Mouse (Mus musculus): ENCODE results near the gene Rhbdl1.
"Not testable (repeated sequence)": the region's sequence is repeated elsewhere in the genome, so short reads cannot be mapped to it uniquely, and the experiment has no call there.

Gene Rhbdl1

DNA sequence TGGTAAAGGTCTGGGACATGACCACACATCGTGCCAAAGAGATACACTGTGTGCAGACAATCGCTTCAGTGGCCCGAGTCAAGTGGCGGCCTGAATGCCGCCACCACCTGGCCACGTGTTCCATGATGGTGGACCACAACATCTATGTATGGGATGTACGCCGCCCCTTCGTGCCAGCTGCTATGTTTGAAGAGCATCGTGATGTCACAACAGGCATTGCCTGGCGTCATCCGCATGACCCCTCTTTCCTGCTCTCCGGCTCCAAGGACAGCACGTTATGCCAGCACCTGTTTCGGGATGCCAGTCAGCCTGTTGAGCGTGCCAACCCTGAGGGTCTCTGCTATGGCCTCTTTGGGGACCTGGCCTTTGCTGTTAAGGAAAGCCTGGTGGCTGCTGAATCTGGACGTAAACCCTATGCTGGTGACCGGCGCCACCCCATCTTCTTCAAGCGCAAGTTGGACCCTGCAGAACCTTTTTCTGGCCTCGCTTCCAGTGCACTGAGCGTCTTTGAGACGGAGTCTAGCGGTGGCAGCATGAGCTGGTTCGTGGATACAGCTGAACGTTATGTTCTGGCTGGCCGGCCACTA lies 11.0 kb downstream of the Rhbdl1 start:
- DNase-seq (ENCODE audit: low spot score) = no peak

DNA sequence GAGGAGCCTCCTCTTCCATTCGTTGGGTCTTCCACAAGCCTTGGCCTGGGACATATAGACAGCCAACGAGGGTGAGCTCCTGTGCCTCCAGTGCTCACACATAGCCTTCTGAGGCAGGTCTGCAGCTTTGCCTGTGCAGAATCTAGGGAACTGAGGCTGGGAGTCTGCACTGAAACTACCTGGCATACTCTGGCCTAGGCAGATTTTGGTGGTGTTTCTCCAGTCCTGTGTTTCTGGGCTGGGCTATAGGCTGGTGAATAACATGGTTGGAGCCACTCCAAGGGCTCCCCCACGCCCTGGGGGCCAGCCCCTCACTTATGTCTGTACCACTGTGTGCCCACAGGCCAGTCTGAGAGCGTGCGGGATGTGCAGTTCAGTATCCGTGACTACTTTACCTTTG lies 11.8 kb downstream of the Rhbdl1 start:
- no peak for DNase-seq (ENCODE audit: low spot score)

DNA sequence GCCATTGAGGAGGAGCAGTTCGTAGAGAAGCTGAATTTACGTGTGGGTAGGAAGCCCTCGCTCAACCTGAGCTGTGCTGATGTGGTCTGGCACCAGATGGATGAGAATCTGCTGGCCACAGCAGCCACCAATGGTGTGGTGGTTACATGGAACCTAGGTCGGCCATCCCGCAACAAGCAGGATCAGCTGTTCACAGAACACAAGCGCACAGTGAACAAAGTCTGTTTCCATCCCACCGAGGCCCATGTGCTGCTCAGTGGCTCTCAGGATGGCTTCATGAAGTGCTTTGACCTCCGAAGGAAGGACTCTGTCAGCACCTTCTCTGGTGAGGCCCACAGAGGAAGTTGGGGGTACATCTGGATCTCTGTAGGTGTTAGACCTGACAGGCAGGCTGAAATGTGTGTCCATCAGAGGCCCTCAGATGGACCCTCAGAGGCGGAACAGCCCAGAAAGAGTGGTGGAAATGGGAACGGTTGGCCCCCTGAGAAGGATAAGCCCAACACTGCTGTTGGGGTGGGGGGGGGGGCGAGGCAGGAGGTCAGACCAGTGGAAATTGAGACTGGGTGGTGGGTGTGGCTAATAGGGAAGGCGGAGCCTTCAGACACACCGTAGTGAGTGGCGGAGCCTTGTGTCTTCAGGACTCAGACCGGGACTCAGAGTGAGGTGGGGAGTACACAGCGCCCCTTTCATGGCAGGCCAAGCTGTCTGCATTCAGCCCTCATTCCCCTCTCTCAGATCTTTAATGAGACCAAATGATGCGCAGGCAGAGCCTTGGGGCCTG lies 12.5 kb downstream of the Rhbdl1 start:
- DNase-seq (ENCODE audit: low spot score) = no peak

GRCm38 (mm10) chr17:25823452-25823851 lies 13.6 kb downstream of the Rhbdl1 start, which contains the start of gene Wdr24:
Gene Wdr24, plus strand, starts transcription at chr17:25823627.
- DNase-seq (ENCODE audit: low spot score) = peak; percentile 85

DNA sequence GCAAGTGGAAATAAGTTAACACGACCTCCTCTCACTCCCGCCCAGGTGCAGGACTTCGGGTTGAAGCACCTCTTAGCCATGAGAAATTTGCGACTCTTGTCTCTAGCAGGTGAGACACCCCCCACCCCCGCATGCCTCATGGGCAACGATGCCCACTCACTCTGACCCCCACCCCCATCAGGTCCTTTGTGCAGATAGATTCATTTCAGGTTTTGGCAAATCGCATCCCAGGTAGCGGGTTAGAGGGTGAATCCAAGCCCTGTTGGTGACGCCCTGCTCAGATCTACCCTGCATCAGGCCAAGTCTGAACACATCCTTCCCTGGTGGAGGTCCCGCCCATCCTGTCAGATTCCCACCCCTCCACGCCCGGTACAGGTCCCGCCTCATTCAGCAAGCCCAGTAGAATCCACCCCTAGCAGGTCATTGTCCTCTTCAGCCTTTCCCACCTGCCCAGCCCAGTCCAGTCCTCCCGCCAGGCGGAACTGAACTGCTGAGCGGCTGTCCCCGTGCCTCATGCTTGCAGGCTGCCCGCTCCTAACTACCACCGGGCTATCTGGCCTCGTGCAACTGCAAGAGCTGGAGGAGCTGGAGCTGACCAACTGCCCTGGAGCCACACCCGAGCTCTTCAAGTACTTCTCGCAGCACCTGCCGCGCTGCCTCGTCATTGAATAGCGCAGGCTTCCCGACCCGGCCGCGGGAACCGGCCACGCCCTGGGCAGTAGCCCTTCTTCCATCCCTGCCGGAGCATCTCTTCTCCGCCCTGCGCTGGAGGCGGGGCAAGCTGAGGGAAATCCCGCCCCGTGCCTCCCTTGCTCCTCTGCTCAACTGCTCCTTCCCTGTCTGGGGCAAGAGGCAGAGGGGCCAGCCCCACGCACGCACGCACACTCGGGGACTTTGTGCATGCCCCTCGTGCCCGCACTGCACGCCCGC lies 18.0 kb downstream of the Rhbdl1 start:
- no peak for DNase-seq (ENCODE audit: low spot score)

GRCm38 (mm10) chr17:25817662-25818061 lies 19.4 kb downstream of the Rhbdl1 start:
- no peak for DNase-seq (ENCODE audit: low spot score)

- DNase-seq (ENCODE audit: low spot score) = peak; percentile 64
These were observed 23.6 kb downstream of the Rhbdl1 start for GRCm38 (mm10) chr17:25813471-25813870.

GRCm38 (mm10) chr17:25810890-25811289 lies 26.2 kb downstream of the Rhbdl1 start:
- no peak for DNase-seq (ENCODE audit: low spot score)

- no peak for DNase-seq (ENCODE audit: low spot score)
These were observed 27.3 kb downstream of the Rhbdl1 start for GRCm38 (mm10) chr17:25809606-25810340.

DNA sequence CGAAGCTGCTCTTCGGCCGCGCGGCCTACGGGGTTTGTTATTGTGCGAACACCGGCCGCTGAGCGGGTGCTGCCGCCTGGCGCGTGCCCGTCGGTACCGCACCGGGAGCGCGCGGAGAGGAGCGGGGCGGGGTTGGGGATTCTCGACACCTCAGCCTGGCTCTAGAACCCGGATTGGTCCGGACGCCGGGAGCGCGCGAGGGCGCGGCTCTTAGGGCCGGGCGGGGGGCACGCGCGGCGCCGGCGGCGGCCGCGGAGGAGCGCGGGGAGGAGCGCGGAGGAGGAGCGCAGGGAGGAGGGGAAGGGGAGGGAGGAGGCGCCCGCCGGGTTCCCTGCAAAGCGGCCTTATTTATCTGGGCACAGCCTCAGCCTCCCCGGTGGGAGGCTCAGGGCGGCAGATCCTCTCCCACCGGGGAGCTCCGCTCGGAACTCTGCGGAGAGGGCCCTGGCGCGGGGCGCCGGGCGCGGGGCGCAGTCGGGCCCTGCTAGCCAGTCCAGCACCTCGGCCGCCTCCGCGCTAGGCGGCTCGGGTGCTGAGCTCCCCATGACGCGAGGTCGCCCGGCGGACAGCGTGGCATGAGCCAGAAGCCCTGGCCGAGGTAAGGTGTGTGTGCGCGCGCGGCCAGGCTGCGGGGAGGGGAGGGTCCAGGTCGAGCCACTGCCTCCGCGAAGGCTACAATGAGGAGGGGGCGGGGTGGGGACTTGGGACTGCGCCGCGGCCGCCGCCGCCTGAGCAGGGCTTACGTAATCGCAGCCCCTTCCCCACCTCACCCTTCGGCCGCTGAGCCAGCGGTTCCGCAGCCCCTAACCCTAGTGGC lies 28.1 kb downstream of the Rhbdl1 start, which contains the start of gene Fbxl16:
Gene Fbxl16, plus strand, starts transcription at position 297 of the 817 bp plus-strand sequence.
- no peak for DNase-seq (ENCODE audit: low spot score)

DNA sequence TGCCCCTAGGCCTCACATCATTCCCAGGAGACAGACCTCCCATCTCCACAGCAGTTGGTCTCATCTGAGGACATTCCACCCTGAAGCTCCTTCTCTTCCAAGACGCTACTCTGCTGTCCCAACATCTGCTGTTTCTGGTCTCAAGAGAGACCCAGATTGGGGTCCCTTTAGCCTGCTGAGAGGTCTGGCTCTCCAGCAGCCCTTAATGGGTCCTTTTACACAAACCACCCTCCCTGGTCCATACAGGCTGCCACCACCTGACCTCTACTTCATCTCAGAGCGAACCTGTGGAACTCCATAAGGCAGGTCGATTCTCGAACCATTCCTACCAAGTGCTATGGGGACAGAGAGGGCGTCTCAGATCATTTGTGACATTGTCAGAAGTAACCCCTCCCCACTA lies 29.1 kb downstream of the Rhbdl1 start:
- no peak for DNase-seq (ENCODE audit: low spot score)

DNA sequence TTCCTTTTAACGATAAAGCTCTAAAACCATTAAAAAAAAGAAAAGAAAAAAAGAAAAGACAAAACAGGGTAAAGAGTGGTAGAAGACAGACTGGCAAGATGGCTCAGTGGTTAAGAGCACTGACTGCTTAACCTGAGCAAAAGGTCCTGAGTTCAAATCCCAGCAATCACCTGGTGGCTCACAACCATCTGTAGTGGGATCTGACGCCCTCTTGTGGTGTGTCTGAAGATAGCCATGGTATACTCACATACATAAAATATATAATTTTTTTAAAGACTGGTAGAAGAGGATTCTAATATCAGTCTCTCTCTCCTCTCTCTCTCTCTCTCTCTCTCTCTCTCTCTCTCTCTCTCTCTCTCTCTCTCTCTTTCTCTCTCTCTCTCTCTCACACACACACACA lies 29.6 kb downstream of the Rhbdl1 start:
- not testable (repeated sequence) for DNase-seq (ENCODE audit: low spot score)

DNA sequence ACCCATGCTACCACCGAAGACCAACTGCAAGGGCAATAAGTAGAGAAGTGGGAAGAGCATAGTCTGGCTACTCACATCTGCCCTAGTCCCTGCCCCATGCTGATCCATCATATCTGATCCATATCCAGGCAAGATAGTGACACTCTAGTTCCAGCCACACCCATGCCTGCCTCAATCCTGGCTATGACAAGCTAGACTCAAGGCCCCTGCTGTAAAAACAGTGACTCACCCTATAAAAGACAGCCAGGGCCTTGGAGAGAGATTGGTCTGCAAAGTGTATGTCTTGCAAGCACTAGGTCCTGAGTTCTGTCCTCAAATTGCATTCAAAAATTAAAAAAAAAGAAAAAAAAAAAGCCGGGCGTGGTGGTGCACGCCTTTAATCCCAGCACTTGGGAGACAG lies 30.6 kb downstream of the Rhbdl1 start:
- DNase-seq (ENCODE audit: low spot score) = no peak

GRCm38 (mm10) chr17:25802825-25803517 lies 34.1 kb downstream of the Rhbdl1 start:
- DNase-seq (ENCODE audit: low spot score) = no peak

- peak; percentile 67 for DNase-seq (ENCODE audit: low spot score)
These were observed 36.1 kb downstream of the Rhbdl1 start for GRCm38 (mm10) chr17:25801029-25801428.

DNA sequence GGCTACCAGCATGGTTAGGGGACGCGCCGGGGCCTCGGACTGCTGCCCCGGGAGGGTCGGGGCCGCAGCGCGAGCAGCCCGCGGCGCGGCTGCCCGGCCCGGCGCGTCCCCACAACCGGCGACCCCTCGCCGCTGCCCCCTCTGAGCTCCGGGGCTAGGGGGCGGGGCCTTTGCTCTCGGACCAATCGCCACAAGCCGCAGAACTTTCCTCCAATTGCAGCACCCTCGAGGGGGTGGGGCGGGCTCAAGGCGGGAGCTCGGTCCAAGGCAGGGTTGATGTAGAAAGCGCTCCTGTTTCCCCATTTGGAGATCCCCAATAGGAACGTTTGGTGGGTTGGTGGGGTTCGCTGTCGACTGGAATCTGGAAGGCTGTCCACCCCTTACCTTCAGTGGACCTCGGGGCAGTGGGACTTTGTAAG lies 40.1 kb downstream of the Rhbdl1 start, which contains the start of gene Metrn:
Gene Metrn, minus strand, starts transcription at position 186 of the 419 bp plus-strand sequence.
- peak; percentile 80 for DNase-seq (ENCODE audit: low spot score)

DNA sequence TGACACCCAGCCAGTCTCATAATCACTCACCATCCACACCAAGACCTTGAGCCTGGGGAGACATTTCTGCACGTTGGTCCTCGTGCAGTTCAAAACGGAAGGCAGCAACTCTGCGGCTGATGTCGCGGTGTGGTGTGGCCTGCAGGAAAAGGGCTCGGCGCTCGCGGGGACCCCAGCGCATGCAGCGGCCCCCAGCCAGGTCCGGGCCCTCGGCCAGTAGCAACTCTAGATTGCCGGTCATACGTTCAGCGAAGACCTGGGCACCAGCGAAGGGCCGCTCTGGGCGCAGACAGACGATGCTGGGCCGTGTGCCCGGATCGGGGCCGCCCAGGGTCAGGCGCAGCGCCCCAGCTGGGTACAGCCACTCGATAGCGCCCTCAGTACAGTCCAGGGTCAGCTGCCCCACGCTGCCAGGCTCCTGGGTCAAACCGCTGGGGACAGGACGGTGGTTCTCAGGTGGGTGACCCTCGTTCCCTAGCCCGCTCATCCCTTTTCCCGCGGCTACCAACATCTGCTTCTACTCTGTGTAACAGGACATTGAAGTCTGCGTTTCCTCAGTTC lies 40.8 kb downstream of the Rhbdl1 start:
- no peak for DNase-seq (ENCODE audit: low spot score)

DNA sequence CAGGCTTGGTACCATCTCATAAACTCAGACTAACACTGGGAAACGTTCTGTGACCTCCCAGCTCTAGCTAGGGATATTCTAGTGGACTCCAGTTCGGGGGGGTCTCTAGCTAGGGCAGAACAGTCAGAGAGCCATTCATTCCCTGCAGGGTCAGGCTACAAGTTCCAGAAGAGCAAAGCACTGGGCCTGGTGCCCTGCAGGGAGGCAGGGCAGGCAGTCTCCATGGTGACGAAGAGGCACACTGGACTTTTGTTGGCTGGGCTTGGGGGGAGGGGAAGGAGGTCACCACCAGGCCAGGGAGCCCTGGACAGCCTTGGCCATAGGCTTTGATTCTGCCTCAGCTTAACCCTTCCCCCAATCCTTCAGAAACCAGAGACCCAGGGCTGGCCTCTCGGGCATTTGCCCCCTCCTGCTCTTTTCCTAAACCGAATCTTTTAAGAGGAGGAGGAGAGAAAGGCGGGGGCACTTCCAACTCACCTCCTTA lies 41.4 kb downstream of the Rhbdl1 start, which contains the start of gene AC134908.4:
Gene AC134908.4, minus strand, starts transcription at position 51 of the 484 bp plus-strand sequence.
- DNase-seq (ENCODE audit: low spot score) = no peak

GRCm38 (mm10) chr17:25794998-25795397 lies 42.1 kb downstream of the Rhbdl1 start:
- no peak for DNase-seq (ENCODE audit: low spot score)
